Mouse (Mus musculus) natural killer cell, adult 2 months (primary cell): Measurements from ENCODE around the gene Mtcl1.

Experiments used
- DNase-seq, 2 experiments: peaks; one replicate each; pipeline ENCODE4 v3.0.0; 2022; ENCODE audit warnings: low spot score in 2 of 2

The Mtcl1 gene

DNA sequence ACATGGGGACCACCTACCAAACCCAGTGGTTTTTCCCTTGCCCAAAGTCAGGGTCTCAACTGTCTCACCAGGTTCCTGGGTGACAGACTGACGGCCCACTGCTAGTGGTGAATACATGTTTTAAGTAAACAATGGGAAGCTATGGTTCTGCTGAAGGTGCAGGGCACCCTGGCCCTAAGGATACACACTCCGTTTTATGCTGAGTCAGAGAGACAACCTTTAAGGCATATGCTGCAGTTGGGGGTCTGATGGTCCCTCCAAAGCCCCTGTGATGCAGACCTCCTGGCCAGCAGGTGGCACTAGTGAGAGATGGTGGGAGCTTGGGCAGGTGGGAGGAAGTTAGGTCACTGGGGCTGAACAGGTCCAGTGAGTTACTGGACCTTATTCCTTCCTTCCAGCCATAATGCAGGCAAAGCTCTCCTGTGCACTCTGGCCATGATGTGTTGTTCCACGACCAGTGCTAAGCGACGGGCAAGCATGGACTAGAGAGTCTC is 123.0 kb downstream of the Mtcl1 start:
- no peak for DNase-seq

GRCm38 (mm10) chr17:66326204-66326545 is 123.4 kb downstream of the Mtcl1 start:
- no peak for DNase-seq

GRCm38 (mm10) chr17:66325440-66326203 is 123.9 kb downstream of the Mtcl1 start:
- DNase-seq: no peak

DNA sequence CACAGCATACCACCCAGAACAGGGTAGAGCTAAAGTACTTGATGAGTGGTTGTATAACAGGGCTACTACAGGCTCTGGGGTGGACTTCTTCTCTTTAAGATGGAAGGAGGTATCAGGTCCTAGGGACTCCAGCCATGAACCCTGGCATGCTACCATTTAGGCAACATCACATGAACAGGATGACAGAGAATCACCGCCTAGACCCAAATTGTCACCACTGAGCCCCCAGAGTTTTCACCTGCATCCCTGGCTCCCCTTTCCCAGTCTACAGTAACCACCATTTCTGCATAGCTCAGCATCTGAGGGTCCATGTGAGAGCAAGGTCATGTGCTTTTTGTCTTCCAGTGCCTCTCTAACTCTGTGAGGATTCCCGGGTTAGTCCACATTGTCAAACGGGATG is 124.7 kb downstream of the Mtcl1 start:
- DNase-seq: no peak

DNA sequence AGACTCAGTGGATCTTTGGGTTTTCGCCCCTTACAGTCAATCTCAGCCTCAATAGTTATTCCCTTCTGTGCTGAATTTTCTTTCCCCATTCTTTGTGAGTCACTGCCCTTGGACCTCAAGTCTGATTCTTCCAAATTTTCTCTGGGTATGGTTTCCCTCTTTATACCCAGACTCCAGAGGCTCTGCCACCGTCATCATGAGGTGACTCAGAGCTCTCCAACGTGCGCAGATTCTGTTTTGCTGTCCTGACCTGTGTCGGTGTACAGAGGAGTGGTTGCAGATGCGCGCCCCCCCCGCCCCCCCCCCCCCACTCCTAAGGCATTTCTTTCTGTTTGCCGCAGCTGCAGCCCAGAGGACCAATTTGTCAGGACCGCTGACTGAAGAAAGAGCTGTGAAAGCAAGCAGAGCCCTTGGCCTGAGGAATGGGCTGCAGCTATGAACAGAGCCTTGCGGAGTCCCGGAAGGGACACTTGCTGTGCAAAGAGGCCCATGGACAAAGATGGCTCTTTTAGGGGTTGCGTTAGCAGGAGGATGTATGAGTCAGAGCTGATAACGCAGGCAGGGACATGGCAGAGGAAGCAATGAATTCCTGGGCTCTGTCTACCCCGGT is 126.8 kb downstream of the Mtcl1 start:
- no peak for DNase-seq

GRCm38 (mm10) chr17:66321933-66322332 is 127.6 kb downstream of the Mtcl1 start:
- DNase-seq: no peak

- DNase-seq: no peak
Observed at GRCm38 (mm10) chr17:66320716-66321372, 128.7 kb downstream of the Mtcl1 start.

DNA sequence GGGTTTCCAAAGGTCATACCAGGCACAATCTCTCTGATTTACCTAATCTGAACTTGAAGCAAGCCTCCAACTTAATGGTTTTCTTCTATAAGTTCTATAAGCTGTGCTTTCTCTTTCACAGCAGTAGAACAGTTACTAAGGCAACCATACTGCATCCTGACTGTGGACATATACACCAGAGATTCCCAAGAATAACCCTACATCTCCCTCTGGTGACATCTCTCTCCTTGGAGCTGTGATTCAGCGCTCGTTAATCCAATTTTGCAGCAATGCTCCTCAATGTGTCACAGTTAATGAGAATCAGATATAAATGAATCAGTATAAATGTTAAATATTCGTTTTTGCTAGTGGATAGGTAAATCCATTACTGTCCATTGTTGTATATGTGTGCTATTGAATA is 131.5 kb downstream of the Mtcl1 start:
- no peak for DNase-seq

DNA sequence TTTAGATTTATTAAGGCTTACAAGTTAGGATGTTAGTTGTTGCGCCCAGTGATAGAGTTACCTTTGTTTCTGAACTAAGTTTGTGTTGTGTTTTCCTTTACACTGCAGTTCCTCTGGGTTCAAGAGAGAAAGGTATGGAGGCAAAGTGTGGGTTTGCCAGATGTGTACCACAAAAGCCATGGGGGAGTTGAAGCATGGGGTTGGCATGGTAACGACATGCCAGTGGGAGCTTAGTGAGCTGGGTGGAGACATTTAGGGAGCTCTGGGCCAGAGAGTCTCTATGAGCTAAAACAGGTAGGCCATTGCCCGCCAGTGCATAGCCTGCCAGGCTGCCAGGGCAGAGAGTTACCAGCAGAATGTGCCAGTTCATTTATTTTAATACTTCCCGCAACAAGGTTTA is 132.0 kb downstream of the Mtcl1 start:
- no peak for DNase-seq

GRCm38 (mm10) chr17:66317156-66317555 is 132.4 kb downstream of the Mtcl1 start:
- DNase-seq: no peak

DNA sequence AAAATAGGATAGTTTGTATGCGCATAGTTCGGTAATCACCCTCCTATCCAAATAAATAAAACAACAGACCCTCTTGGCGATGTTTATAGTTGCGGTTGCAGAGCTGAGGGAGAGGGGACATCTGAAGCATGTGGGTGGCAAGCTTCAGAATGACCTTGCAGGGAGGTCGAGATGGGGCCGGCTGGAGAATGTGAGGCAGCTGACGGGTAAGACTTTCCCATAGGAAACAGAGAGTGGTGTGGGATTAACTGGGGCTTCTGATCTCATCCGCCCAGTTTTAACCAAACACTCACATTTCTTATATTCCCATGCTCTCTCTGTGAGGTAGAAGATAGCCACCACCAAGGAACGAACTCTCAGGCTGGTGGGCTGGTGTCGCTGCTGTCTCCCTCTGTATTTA is 134.1 kb downstream of the Mtcl1 start:
- DNase-seq: no peak

GRCm38 (mm10) chr17:66314566-66315285 is 134.8 kb downstream of the Mtcl1 start:
- no peak for DNase-seq

- no peak for DNase-seq
Observed at GRCm38 (mm10) chr17:66301906-66302305, 147.6 kb downstream of the Mtcl1 start.

GRCm38 (mm10) chr17:66301267-66301666 is 148.3 kb downstream of the Mtcl1 start:
- DNase-seq: no peak

- no peak for DNase-seq
Observed at GRCm38 (mm10) chr17:66297721-66298120, 151.8 kb downstream of the Mtcl1 start.

DNA sequence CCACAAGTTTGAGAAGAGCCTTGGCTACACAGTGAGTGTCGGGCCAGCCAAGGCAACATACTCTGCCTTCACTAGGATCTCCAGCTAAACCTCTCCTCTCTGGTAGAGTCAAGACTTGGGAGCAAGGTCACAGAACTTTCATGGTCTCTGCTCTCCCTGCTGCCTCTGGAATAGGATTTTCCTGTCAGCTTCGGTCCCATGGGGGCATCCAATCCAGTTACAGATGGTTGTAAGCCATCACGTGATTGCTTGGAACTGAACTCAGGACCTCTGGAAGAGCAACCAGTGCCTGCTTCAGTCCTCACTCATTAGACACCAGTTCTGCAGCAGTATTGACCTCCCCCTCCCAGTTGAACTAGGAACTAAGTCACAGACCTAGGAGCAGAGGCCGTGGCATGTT is 156.0 kb downstream of the Mtcl1 start:
- no peak for DNase-seq

GRCm38 (mm10) chr17:66289894-66290293 is 159.7 kb downstream of the Mtcl1 start:
- DNase-seq: no peak
